Mouse (Mus musculus) midbrain, embryonic 11.5 days (tissue): ENCODE data around the gene Lin54. TPM values are rescaled to one million over a fixed set of nuclear protein-coding genes. Genes with fewer than 3 reads are reported as not detected.
A peak's percentile ranks its signal among the peaks of the same experiment; 100 is the strongest.

Experiments
- ATAC-seq: fragments of 200-750 bp; cut with Nextera tagmentation; 2 replicates; pipeline ENCODE4 v1.8.0; 2017; ENCODE audit warnings: moderate TSS enrichment, moderate library complexity; ENCODE audit not compliant: low FRiP score
- DNase-seq: peaks from one replicate; pipeline ENCODE4 v3.0.0; 2015; ENCODE audit warnings: low spot score; ENCODE audit errors: missing footprints
- H3K27ac ChIP-seq: fragments of 300-500 bp; sonication (generic); 2 replicates; pipeline ENCODE4 v1.5.1; 2014; ENCODE audit warnings: low read depth, low read length
- H3K27me3 ChIP-seq: fragments of 300-500 bp; sonication (generic); 2 replicates; pipeline ENCODE4 v1.6.1; 2014; ENCODE audit warnings: mild to moderate bottlenecking, low read length, moderate library complexity, mixed read lengths; ENCODE audit not compliant: control insufficient read depth, insufficient read depth
- H3K36me3 ChIP-seq: fragments of 300-500 bp; sonication (generic); 2 replicates; pipeline ENCODE4 v1.6.1; 2014; ENCODE audit warnings: mild to moderate bottlenecking, low read length, moderate library complexity, mixed read lengths; ENCODE audit not compliant: control insufficient read depth, insufficient read depth
- H3K4me1 ChIP-seq: fragments of 300-500 bp; sonication (generic); 2 replicates; pipeline ENCODE4 v1.6.1; 2014; ENCODE audit warnings: low read length; ENCODE audit not compliant: control insufficient read depth, insufficient read depth
- H3K4me2 ChIP-seq: fragments of 300-500 bp; sonication (generic); 2 replicates; pipeline ENCODE4 v1.6.1; 2014; ENCODE audit warnings: mild to moderate bottlenecking, moderate library complexity
- H3K4me3 ChIP-seq: fragments of 300-500 bp; sonication (generic); 2 replicates; pipeline ENCODE4 v1.5.1; 2014; ENCODE audit warnings: low read depth, low read length
- H3K9ac ChIP-seq: fragments of 300-500 bp; sonication (generic); 2 replicates; pipeline ENCODE4 v1.6.1; 2014; ENCODE audit warnings: low read length
- H3K9me3 ChIP-seq: fragments of 300-500 bp; sonication (generic); 2 replicates; pipeline ENCODE4 v1.6.1; 2016; ENCODE audit warnings: low read length; ENCODE audit not compliant: control insufficient read depth
- WGBS: fragments of 180-500 bp; shearing (Covaris S2); extraction: QIAGEN DNeasy Blood & Tissue Kit; methylation state at CpG from one replicate; pipeline ENCODE4 v1.1.7; 2014; 5-methylcytosine and 5-hydroxymethylcytosine counted together
- polyA plus RNA-seq: library from polyadenylated mRNA; unstranded; fragments of >200 nt; fragmentation: Nextera tagmentation; extraction: Ambion mirVana; gene quantifications from 2 replicates; pipeline ENCODE4 v1.2.1, GENCODE M21; 2014

Lin54 gene
- polyA plus RNA-seq = 18.7 and 21.4 TPM in 2 replicates

DNA sequence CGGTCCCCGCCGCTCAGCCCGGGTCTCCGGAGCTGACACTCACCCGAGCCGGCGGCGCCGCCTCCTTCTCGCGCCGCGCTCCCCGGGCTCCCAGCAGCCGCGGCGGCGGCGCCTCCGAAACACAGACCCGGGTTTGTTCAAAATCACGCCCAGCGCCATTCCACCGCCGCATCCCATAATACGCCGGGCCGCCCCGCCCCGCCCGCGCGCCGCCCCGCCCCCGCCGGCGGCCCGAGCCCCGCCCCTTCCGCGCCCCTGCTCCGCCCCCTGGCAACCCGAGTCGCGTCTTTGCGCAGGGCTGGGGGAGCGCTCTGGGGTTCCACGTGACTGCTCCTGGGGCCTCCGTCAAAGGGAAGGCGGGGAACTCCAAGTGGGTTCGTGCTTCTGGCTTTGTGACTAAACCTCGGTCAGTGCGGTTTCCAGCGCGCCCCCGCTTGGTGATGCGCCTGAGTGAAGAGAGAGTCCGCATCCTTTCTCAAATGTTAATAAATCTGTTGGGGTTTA is at the start of gene Lin54:
Gene Lin54 (minus strand): TSS at position 182 of the 504 bp plus-strand sequence.
- ATAC-seq (peak; percentile 96), DNase-seq (peak; percentile 98)
- H3K27ac ChIP-seq = peak within 1 kb of the TSS; percentile 69; the same call in 1 of the 2 replicates
- under 1% methylated on average over 56 of the region's 60 CpGs for WGBS
- H3K4me1 ChIP-seq = peaks cover 17% of the 10 kb centered on the region
- no peaks in the 10 kb centered on the region for H3K27me3 ChIP-seq
- no peaks in the 10 kb centered on the region for H3K36me3 ChIP-seq
- H3K9ac ChIP-seq = peak within 1 kb of the TSS; percentile 76
- H3K9me3 ChIP-seq = no peaks in the 10 kb centered on the region
- peak within 1 kb of the TSS; percentile 83 for H3K4me2 ChIP-seq
- peak within 1 kb of the TSS; percentile 78 for H3K4me3 ChIP-seq

DNA sequence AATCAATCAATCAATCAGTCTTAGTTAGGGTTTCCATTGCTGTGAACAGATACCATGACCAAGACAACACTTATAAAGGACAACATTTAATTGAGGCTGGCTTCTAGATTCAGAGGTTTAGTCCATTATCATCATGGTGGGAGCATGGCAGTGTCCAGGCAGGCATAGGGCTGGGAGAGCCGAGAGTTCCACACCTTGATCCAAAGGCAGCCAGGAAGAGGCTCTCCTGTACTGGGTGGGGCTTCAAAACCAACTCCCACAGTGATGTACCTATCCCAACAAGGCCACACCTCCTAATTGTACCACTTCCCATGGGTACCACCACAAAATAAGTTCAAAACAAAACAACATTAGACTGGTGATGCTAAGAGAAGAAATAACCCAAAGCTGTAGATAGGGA is 49.7 kb upstream of the Lin54 start:
- Histone ChIP-seq H3K36me3 (peaks cover 15% of the 10 kb centered on the region; the same call in 1 of the 2 replicates), H3K9me3 (no peaks in the 10 kb centered on the region), H3K27me3 (no peaks in the 10 kb centered on the region), H3K4me1 (no peaks in the 10 kb centered on the region), H3K4me2 (no peak overlapping the region), H3K27ac (no peak overlapping the region), H3K4me3 (no peak overlapping the region), H3K9ac (no peak overlapping the region)
- DNase-seq (no peak), ATAC-seq (no peak)
- 90% methylated on average over 1 of the region's 1 CpGs for WGBS

- Histone ChIP-seq H3K36me3 (peaks cover 15% of the 10 kb centered on the region; the same call in 1 of the 2 replicates), H3K9me3 (no peaks in the 10 kb centered on the region), H3K9ac (no peak overlapping the region), H3K4me1 (no peaks in the 10 kb centered on the region), H3K27me3 (no peaks in the 10 kb centered on the region), H3K27ac (no peak overlapping the region), H3K4me3 (no peak overlapping the region), H3K4me2 (no peak overlapping the region)
- ATAC-seq (no peak), DNase-seq (peak; percentile 26)
- 94% methylated on average over 4 of the region's 4 CpGs for WGBS
Measured at GRCm38 (mm10) chr5:100549311-100549710, 48.9 kb upstream of the Lin54 start.

- Histone ChIP-seq H3K27me3 (no peaks in the 10 kb centered on the region), H3K4me2 (no peak overlapping the region), H3K4me1 (no peaks in the 10 kb centered on the region), H3K9me3 (no peaks in the 10 kb centered on the region), H3K9ac (no peak overlapping the region), H3K36me3 (peaks cover 18% of the 10 kb centered on the region; the same call in 1 of the 2 replicates), H3K4me3 (no peak overlapping the region), H3K27ac (no peak overlapping the region)
- WGBS = 93% methylated on average over 2 of the region's 2 CpGs
- DNase-seq = peak; percentile 69
- no peak for ATAC-seq
Measured at GRCm38 (mm10) chr5:100548236-100548635, 47.8 kb upstream of the Lin54 start.

DNA sequence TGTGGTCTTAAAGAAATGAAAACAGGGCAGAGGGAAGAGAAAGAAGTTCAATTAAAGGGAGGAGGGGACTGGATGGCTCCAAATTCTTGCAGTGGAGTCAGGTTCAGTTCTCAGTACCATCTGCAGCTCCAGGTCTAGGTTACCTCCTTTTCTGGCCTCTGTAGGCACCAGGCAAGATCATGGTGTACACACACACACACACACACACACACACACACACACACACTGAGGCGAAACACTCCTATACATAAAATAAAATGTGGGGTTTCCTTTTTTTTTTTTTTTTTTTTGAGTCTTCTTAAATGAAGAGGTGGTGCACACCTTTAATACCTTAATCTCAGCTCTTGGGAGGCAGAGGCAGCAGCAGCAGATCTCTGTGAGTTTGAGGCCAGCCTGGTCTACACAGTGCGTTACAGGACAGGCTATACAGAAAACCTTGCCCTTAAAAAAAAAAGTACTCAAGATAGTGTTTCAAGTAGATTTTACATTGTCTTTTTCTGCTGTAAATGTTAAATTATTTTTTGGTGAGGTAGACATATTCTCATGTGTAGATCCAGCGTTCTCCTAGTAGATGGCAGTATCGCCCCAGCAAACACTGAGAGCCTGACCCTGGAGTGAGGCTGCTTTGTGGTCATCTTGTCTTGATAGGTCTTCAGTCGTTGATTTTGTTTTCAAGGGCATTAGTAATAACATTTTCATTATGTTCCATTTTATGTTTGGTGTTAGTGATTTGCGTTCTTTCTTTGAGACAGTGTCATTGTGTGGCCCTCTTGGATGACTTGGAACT is 46.0 kb upstream of the Lin54 start:
- H3K9ac ChIP-seq = no peak overlapping the region
- 93% methylated on average over 6 of the region's 6 CpGs for WGBS
- peak; percentile 73 for DNase-seq

GRCm38 (mm10) chr5:100536638-100537037 is 36.2 kb upstream of the Lin54 start:
- no peak overlapping the region for H3K4me3 ChIP-seq
- no peak overlapping the region for H3K9ac ChIP-seq
- H3K4me1 ChIP-seq = no peaks in the 10 kb centered on the region
- H3K4me2 ChIP-seq = no peak overlapping the region
- DNase-seq = peak; percentile 83
- H3K9me3 ChIP-seq = no peaks in the 10 kb centered on the region
- no peaks in the 10 kb centered on the region for H3K27me3 ChIP-seq
- 93% methylated on average over 3 of the region's 3 CpGs for WGBS
- ATAC-seq = no peak
- H3K36me3 ChIP-seq = peaks cover 15% of the 10 kb centered on the region
- H3K27ac ChIP-seq = no peak overlapping the region

More for the DNA sequence above, 46.0 kb upstream of the Lin54 start:
- H3K4me1 ChIP-seq = no peaks in the 10 kb centered on the region
- H3K36me3 ChIP-seq = peaks cover 21% of the 10 kb centered on the region
- H3K27me3 ChIP-seq = no peaks in the 10 kb centered on the region
- no peak overlapping the region for H3K4me3 ChIP-seq
- H3K27ac ChIP-seq = no peak overlapping the region
- no peak for ATAC-seq
- H3K9me3 ChIP-seq = no peaks in the 10 kb centered on the region
- H3K4me2 ChIP-seq = no peak overlapping the region

DNA sequence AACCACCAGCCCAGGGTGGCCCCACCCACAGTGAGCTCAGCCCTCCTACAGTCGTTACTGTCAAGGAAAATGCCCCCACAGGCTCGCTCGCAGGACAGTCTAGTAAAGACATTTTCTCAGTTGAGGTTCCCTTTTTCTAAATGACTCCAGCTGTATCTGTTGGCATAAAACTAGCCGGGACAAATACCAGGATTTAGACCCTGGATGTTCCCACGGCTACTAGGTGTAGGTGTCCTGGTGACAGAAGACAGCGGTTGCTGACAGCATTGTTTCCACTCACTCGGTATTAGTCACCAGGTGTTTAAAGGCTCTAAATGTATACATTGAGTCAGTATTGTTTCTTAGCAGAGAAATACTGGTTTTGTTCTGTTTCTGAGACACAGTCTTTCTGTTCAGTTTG is 35.4 kb upstream of the Lin54 start:
- 87% methylated on average over 7 of the region's 7 CpGs for WGBS
- ATAC-seq = no peak

DNA sequence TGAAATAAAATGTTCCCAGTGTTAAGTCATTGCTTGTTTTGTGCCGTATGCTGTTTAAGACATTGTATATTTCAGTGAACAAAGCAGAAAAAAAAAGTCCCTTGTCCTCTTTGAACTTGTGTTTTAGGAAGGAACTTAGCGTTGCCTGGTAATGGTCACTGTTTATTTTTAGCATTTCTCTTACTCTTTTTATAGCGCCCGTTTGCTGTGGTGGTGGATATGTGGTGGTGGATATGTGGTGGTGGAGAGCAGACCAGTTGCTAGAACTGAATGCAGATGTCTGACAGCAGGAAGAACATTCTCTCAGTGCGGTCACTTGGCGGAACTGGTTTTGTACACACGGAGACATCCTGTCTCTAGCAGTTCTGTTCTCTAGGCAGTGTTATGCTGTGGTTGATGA is 25.7 kb upstream of the Lin54 start:
- WGBS = 87% methylated on average over 7 of the region's 7 CpGs
- Histone ChIP-seq H3K9ac (no peak overlapping the region), H3K9me3 (no peaks in the 10 kb centered on the region), H3K36me3 (peaks cover 7% of the 10 kb centered on the region; the same call in 1 of the 2 replicates), H3K4me1 (no peaks in the 10 kb centered on the region), H3K27me3 (no peaks in the 10 kb centered on the region), H3K4me3 (no peak overlapping the region), H3K4me2 (no peak overlapping the region), H3K27ac (no peak overlapping the region)
- DNase-seq (peak; percentile 17), ATAC-seq (no peak)

More for the DNA sequence above, 35.4 kb upstream of the Lin54 start:
- Histone ChIP-seq H3K4me1 (no peaks in the 10 kb centered on the region), H3K4me2 (no peak overlapping the region), H3K36me3 (peaks cover 18% of the 10 kb centered on the region), H3K9me3 (no peaks in the 10 kb centered on the region), H3K27me3 (no peaks in the 10 kb centered on the region), H3K27ac (no peak overlapping the region), H3K4me3 (no peak overlapping the region), H3K9ac (no peak overlapping the region)
- peak; percentile 64 for DNase-seq

GRCm38 (mm10) chr5:100525620-100526019 is 25.2 kb upstream of the Lin54 start:
- no peak overlapping the region for H3K4me2 ChIP-seq
- peaks cover 3% of the 10 kb centered on the region; the same call in 1 of the 2 replicates for H3K36me3 ChIP-seq

More at GRCm38 (mm10) chr5:100525620-100526019, 25.2 kb upstream of the Lin54 start:
- H3K4me3 ChIP-seq = no peak overlapping the region
- no peaks in the 10 kb centered on the region for H3K9me3 ChIP-seq
- H3K4me1 ChIP-seq = no peaks in the 10 kb centered on the region
- ATAC-seq (no peak), DNase-seq (peak; percentile 14)
- H3K27me3 ChIP-seq = no peaks in the 10 kb centered on the region
- H3K27ac ChIP-seq = no peak overlapping the region
- 97% methylated on average over 3 of the region's 3 CpGs for WGBS
- no peak overlapping the region for H3K9ac ChIP-seq
